ENCODE assay signal across 8 mouse cellular contexts in the genomic region with DNA sequence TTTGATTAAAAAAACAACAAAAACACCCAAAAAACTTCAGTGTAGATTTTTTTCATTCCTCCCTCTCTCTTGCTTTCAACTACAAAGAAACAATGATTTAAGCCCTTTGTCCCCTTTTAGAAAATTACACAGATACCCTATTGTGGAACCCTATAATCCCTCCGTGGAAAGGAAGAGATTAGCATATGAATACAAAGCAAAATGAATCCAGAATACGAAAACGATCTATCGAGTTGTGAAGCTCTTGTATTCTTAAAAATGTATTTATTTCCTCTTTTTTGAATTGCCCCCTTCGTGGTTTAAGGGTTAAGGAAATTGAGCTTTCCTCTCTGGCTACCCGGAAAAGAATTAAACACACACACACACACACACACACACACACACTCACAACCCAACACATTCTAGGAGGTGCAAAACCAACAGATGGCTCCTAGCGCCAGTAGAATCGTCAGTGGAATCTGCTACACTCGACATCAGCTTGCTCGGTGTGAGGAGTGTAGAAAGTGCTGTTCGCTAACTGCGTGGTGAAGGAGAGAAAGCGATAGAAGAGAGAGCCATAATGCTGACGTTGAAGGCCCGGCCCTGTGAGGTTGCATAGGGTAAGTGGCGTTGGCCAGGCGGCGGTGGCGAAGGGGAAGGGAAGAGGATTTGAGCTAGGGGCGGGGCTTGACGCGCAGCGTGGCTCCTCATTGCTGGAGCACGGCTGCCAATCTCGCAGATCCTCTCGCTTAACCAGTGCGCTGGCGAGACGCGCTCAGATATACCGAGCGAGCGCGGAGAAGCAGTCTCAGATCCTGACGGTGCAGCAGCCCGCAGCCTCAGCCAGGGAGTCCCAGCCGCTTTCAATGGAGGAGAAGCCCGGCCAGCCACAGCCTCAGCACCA. TPM values are rescaled to one million over a fixed set of nuclear protein-coding genes. Genes with fewer than 3 reads are reported as not detected.
DNase-seq lines count a peak whose midpoint lies in the region; ATAC-seq and TF ChIP-seq lines count a peak whose summit lies in the region.

A gene (plus strand): TSS at position 773 of the 883 bp plus-strand sequence.

- H3K4me3 ChIP-seq in ES-E14 (ENCODE audit: insufficient read depth in 1 of 2, low read depth in 1 of 2, low read length in 2 of 2, poor library complexity in 1 of 2, severe bottlenecking in 1 of 2) = peak within 1 kb of the TSS; percentile 96 to 98
- peak within 1 kb of the TSS; percentile 87 for H3K4me3 ChIP-seq in forebrain, embryonic 15.5 days
- peak within 1 kb of the TSS; percentile 98 for H3K4me3 ChIP-seq in lung, adult 2 months (replicated peaks; ENCODE audit: extremely low read depth, low read depth, low read length)

- H3K4me2 ChIP-seq in forebrain, embryonic 15.5 days (replicated peaks) = peak within 1 kb of the TSS; percentile 50

- H3K27ac ChIP-seq in ES-E14 (ENCODE audit: insufficient read depth, low read depth, low read length, poor library complexity, severe bottlenecking) = peak within 1 kb of the TSS; percentile 95
- H3K27ac ChIP-seq in forebrain, embryonic 15.5 days (replicated peaks) = peak within 1 kb of the TSS; percentile 97

- H3K36me3 ChIP-seq in ES-E14 (ENCODE audit: control insufficient read depth, insufficient read depth, low read length, poor library complexity, severe bottlenecking) = peaks cover 4% of the 10 kb centered on the region
- no peaks in the 10 kb centered on the region for H3K36me3 ChIP-seq in forebrain, embryonic 15.5 days

- no peaks in the 10 kb centered on the region for H3K9me3 ChIP-seq in ES-E14 (ENCODE audit: control insufficient read depth, insufficient read depth, low read depth, low read length)
- no peaks in the 10 kb centered on the region for H3K9me3 ChIP-seq in forebrain, embryonic 15.5 days

- H3K27me3 ChIP-seq in forebrain, embryonic 15.5 days = no peaks in the 10 kb centered on the region

- DNase-seq in ES-E14 (ENCODE audit: low read depth, low spot score) = peak; percentile 97
- DNase-seq in cerebellum, adult 11-12 months = peak; percentile 100
- DNase-seq in heart, postnatal 25 days (ENCODE audit: low spot score) = peak; percentile 99
- DNase-seq in layer of hippocampus, adult 18-20 months (ENCODE audit: low spot score in 2 of 2) = peak; percentile 99 to 100
- DNase-seq in lung, adult 2 months = peak; percentile 99
- DNase-seq in thymus, adult 18-20 months = peak; percentile 99

- under 1% methylated on average over 38 of the region's 38 CpGs for WGBS in forebrain, embryonic 15.5 days
- under 1% methylated on average over 38 of the region's 38 CpGs for WGBS in lung, adult 2 months

- H3K4me1 ChIP-seq in ES-E14 (ENCODE audit: control insufficient read depth in 2 of 2, insufficient read depth in 2 of 2, low read length in 2 of 2, poor library complexity in 1 of 2) = peaks cover 2 to 13% of the 10 kb centered on the region in 2 experiments
- peaks cover 21% of the 10 kb centered on the region for H3K4me1 ChIP-seq in forebrain, embryonic 15.5 days
- peaks cover 6% of the 10 kb centered on the region for H3K4me1 ChIP-seq in lung, adult 2 months (ENCODE audit: control insufficient read depth, insufficient read depth, low read length)

- intact Hi-C loops in heart, postnatal 25 days (cut with DNase I) = no loop called here

- peak; percentile 94 for TF ChIP-seq POLR2A in lung, adult 2 months (IDR thresholded peaks at IDR 0.05; ENCODE audit: borderline replicate concordance, extremely low read depth, low read depth, low read length)

- in situ Hi-C loops in ES-E14 (cut with MboI; ENCODE audit: low sequenced_read_pairs in 2 of 2, unreplicated experiment in 2 of 2) = no loop called here

- peak within 1 kb of the TSS; percentile 89 for H3K9ac ChIP-seq in ES-E14 (ENCODE audit: insufficient read depth, low read depth, low read length, poor library complexity, severe bottlenecking)
- peak within 1 kb of the TSS; percentile 86 for H3K9ac ChIP-seq in forebrain, embryonic 15.5 days (replicated peaks)

- no peak for TF ChIP-seq CTCF in lung, adult 2 months (IDR thresholded peaks at IDR 0.05; ENCODE audit: insufficient read depth, low read length)

- peak; percentile 99 for ATAC-seq in forebrain, embryonic 15.5 days (replicated peaks)
- peak; percentile 97 for ATAC-seq in neutrophil, adult 5-6 weeks (ENCODE audit: extremely low read depth, insufficient number of reproducible peaks, low FRiP score, poor library complexity, severe bottlenecking)

TF ChIP-seq in ES-E14, 5 proteins besides CTCF, POLR2A, EP300 and RAD21:
- TF ChIP-seq ZNF384 (IDR thresholded peaks at IDR 0.05; ENCODE audit: low read depth, low read length) (no peak), HCFC1 (IDR thresholded peaks at IDR 0.05; ENCODE audit: borderline replicate concordance, insufficient read depth, low read length) (peak; percentile 73; the same call in 1 of the 2 replicates), ZC3H11A (IDR thresholded peaks at IDR 0.05; ENCODE audit: borderline replicate concordance, low read depth, low read length) (peak; percentile 70; the same call in 1 of the 2 replicates), CHD2 (IDR thresholded peaks at IDR 0.05; ENCODE audit: low read depth, low read length) (0 out of 2 replicates have a peak, but pooled peaks have one; percentile 55), MAFK (IDR thresholded peaks at IDR 0.05; ENCODE audit: insufficient read depth, low read depth, low read length) (0 out of 2 replicates have a peak, but pooled peaks have one; percentile 3)

RNA-seq across cellular contexts. Expression of the gene that starts here (rescaled TPM):
- 153 and 165 TPM in 2 replicates for total RNA-seq in ES-E14 (2012; rRNA removed)
- polyA plus RNA-seq in forebrain, embryonic 15.5 days (2015; fragmentation: Nextera tagmentation; extraction: Ambion mirVana) = 3.8 and 3.9 TPM in 2 replicates
- total RNA-seq in heart, postnatal 25 days (2021) = 10 to 100 TPM; 45.6 to 54.3 TPM
- total RNA-seq in layer of hippocampus, adult 18-20 months (2021) = 10 to 100 TPM; 75.3 to 76.1 TPM
- polyA plus RNA-seq in lung, adult 2 months (2012; rRNA removed) = 11.6 and 20.5 TPM in 2 replicates
- 176 and 178 TPM in 2 replicates for total RNA-seq in neutrophil, adult 5-6 weeks (2017)

Comparison
In these comparisons a context has a peak if more than half of its experiments do, and no peak if none do; other contexts are left out.
1. Peak in every context shown above with its lines: DNase-seq, ATAC-seq, H3K4me3 ChIP-seq and H3K27ac ChIP-seq.